Mouse (Mus musculus) liver, embryonic 15.5 days (tissue): ENCODE data around the gene Rrp12. TPM values are rescaled to one million over a fixed set of nuclear protein-coding genes. Genes with fewer than 3 reads are reported as not detected.
A peak's percentile ranks its signal among the peaks of the same experiment; 100 is the strongest.

Experiments used
- ATAC-seq: fragments of 200-750 bp; cut with Nextera tagmentation; 2 replicates; pipeline ENCODE4 v1.8.0; 2017; ENCODE audit warnings: moderate number of reproducible peaks, mild to moderate bottlenecking, moderate library complexity; ENCODE audit not compliant: insufficient read depth
- H3K27ac ChIP-seq: fragments of 300-500 bp; sonication (generic); replicated peaks from 2 replicates; pipeline ENCODE4 v1.5.1; 2015; ENCODE audit warnings: mild to moderate bottlenecking, inconsistent platforms
- H3K27me3 ChIP-seq: fragments of 300-500 bp; sonication (generic); 2 replicates; pipeline ENCODE4 v1.6.1; 2015; ENCODE audit warnings: mild to moderate bottlenecking, inconsistent platforms
- H3K36me3 ChIP-seq: fragments of 300-500 bp; sonication (generic); replicated peaks from 2 replicates; pipeline ENCODE4 v1.6.1; 2015; ENCODE audit warnings: moderate library complexity, mild to moderate bottlenecking, inconsistent platforms
- H3K4me1 ChIP-seq: fragments of 300-500 bp; sonication (generic); replicated peaks from 2 replicates; pipeline ENCODE4 v1.6.1; 2015; ENCODE audit warnings: inconsistent platforms
- H3K4me2 ChIP-seq: fragments of 300-500 bp; sonication (generic); 2 replicates; pipeline ENCODE4 v1.6.1; 2015; ENCODE audit warnings: moderate library complexity, mild to moderate bottlenecking, inconsistent platforms
- H3K4me3 ChIP-seq: fragments of 300-500 bp; sonication (generic); replicated peaks from 2 replicates; pipeline ENCODE4 v1.5.1; 2015; ENCODE audit warnings: mild to moderate bottlenecking, inconsistent platforms
- H3K9ac ChIP-seq: fragments of 300-500 bp; sonication (generic); 2 replicates; pipeline ENCODE4 v1.6.1; 2015; ENCODE audit warnings: moderate library complexity, mild to moderate bottlenecking, inconsistent platforms
- H3K9me3 ChIP-seq: fragments of 300-500 bp; sonication (generic); replicated peaks from 2 replicates; pipeline ENCODE4 v1.6.1; 2016; ENCODE audit warnings: inconsistent platforms
- WGBS: fragments of 180-500 bp; shearing (Covaris S2); methylation state at CpG from one replicate; pipeline ENCODE4 v1.1.7; 2015; ENCODE audit warnings: mixed read lengths; ENCODE audit not compliant: insufficient replicate concordance; 5-methylcytosine and 5-hydroxymethylcytosine counted together
- polyA plus RNA-seq: library from polyadenylated mRNA; unstranded; fragments of >200 nt; fragmentation: Nextera tagmentation; extraction: Ambion mirVana; gene quantifications from 2 replicates; pipeline ENCODE4 v1.2.1, GENCODE M21; 2015

The Rrp12 gene
- polyA plus RNA-seq, 1 experiment from 2014 or later, result 8.5 TPM

- Histone ChIP-seq H3K4me1 (peaks cover 94% of the 10 kb centered on the region), H3K9ac (peak overlapping the region; percentile 37; the same call in 1 of the 2 replicates), H3K4me2 (peak overlapping the region; percentile 60), H3K27me3 (no peaks in the 10 kb centered on the region), H3K9me3 (no peaks in the 10 kb centered on the region), H3K27ac (peak overlapping the region; percentile 92), H3K4me3 (peak overlapping the region; percentile 35), H3K36me3 (no peaks in the 10 kb centered on the region)
- no peak for ATAC-seq
- 30% methylated on average over 3 of the region's 3 CpGs for WGBS
Observed at GRCm38 (mm10) chr19:41836719-41837118, 59.3 kb downstream of the Rrp12 start.

- Histone ChIP-seq H3K4me3 (peak overlapping the region; percentile 35), H3K9ac (peak overlapping the region; percentile 37; the same call in 1 of the 2 replicates), H3K36me3 (no peaks in the 10 kb centered on the region), H3K4me1 (peaks cover 96% of the 10 kb centered on the region), H3K9me3 (no peaks in the 10 kb centered on the region), H3K4me2 (peak overlapping the region; percentile 60), H3K27me3 (no peaks in the 10 kb centered on the region), H3K27ac (peak overlapping the region; percentile 92)
- WGBS, result under 1% methylated on average over 6 of the region's 6 CpGs
- peak; percentile 86 for ATAC-seq
Observed at GRCm38 (mm10) chr19:41835816-41836215, 60.2 kb downstream of the Rrp12 start.

GRCm38 (mm10) chr19:41835407-41835806, 60.6 kb downstream of the Rrp12 start:
- WGBS, result 34% methylated on average over 6 of the region's 6 CpGs
- ATAC-seq, result no peak
- peak overlapping the region; percentile 35; the same call in 1 of the 2 replicates for H3K4me3 ChIP-seq

GRCm38 (mm10) chr19:41832501-41833201, 63.3 kb downstream of the Rrp12 start:
- Histone ChIP-seq H3K27me3 (no peaks in the 10 kb centered on the region), H3K9me3 (no peaks in the 10 kb centered on the region), H3K27ac (peak overlapping the region; percentile 97), H3K4me3 (peak overlapping the region; percentile 92), H3K4me1 (peaks cover 78% of the 10 kb centered on the region), H3K4me2 (peak overlapping the region; percentile 98), H3K36me3 (no peaks in the 10 kb centered on the region), H3K9ac (no peak overlapping the region; the same call in 1 of the 2 replicates)
- 42% methylated on average over 13 of the region's 13 CpGs for WGBS
- ATAC-seq, result no peak

More at GRCm38 (mm10) chr19:41835407-41835806, 60.6 kb downstream of the Rrp12 start:
- Histone ChIP-seq H3K36me3 (no peaks in the 10 kb centered on the region), H3K4me1 (peaks cover 96% of the 10 kb centered on the region), H3K9me3 (no peaks in the 10 kb centered on the region), H3K9ac (no peak overlapping the region), H3K27me3 (no peaks in the 10 kb centered on the region), H3K27ac (peak overlapping the region; percentile 92), H3K4me2 (peak overlapping the region; percentile 60)

GRCm38 (mm10) chr19:41831718-41832391, 64.1 kb downstream of the Rrp12 start:
- Histone ChIP-seq H3K4me3 (peak overlapping the region; percentile 92), H3K27ac (peak overlapping the region; percentile 97), H3K9me3 (no peaks in the 10 kb centered on the region), H3K27me3 (no peaks in the 10 kb centered on the region), H3K4me2 (peak overlapping the region; percentile 98), H3K9ac (peak overlapping the region; percentile 89), H3K36me3 (no peaks in the 10 kb centered on the region), H3K4me1 (peaks cover 70% of the 10 kb centered on the region)
- no peak for ATAC-seq
- 11% methylated on average over 14 of the region's 14 CpGs for WGBS

GRCm38 (mm10) chr19:41831101-41831570, 64.8 kb downstream of the Rrp12 start:
- Histone ChIP-seq H3K4me1 (peaks cover 63% of the 10 kb centered on the region), H3K27ac (peak overlapping the region; percentile 97), H3K4me3 (peak overlapping the region; percentile 92), H3K9me3 (no peaks in the 10 kb centered on the region), H3K27me3 (no peaks in the 10 kb centered on the region), H3K9ac (peak overlapping the region; percentile 89), H3K36me3 (no peaks in the 10 kb centered on the region), H3K4me2 (peak overlapping the region; percentile 98)
- ATAC-seq, result no peak
- under 1% methylated on average over 19 of the region's 19 CpGs for WGBS

- Histone ChIP-seq H3K4me2 (peak overlapping the region; percentile 98), H3K4me1 (peaks cover 57% of the 10 kb centered on the region), H3K9ac (peak overlapping the region; percentile 89), H3K27me3 (no peaks in the 10 kb centered on the region), H3K36me3 (no peaks in the 10 kb centered on the region), H3K4me3 (peak overlapping the region; percentile 92), H3K27ac (peak overlapping the region; percentile 97), H3K9me3 (no peaks in the 10 kb centered on the region)
- under 1% methylated on average over 101 of the region's 112 CpGs for WGBS
- ATAC-seq, result peak; percentile 58
Observed at GRCm38 (mm10) chr19:41830106-41831031, 65.6 kb downstream of the Rrp12 start.

GRCm38 (mm10) chr19:41829381-41830105, 66.4 kb downstream of the Rrp12 start, which contains the start of gene Frat1:
Gene Frat1 (plus strand): TSS chr19:41829970.
- Histone ChIP-seq H3K9me3 (no peaks in the 10 kb centered on the region), H3K27me3 (no peaks in the 10 kb centered on the region), H3K4me1 (peaks cover 55% of the 10 kb centered on the region), H3K4me3 (peak within 1 kb of the TSS; percentile 92), H3K9ac (peak within 1 kb of the TSS; percentile 89), H3K4me2 (peak within 1 kb of the TSS; percentile 98), H3K27ac (peak within 1 kb of the TSS; percentile 97), H3K36me3 (no peaks in the 10 kb centered on the region)
- ATAC-seq, result peak; percentile 88
- WGBS, result under 1% methylated on average over 39 of the region's 39 CpGs

- no peak for ATAC-seq
- H3K27me3 ChIP-seq, result no peaks in the 10 kb centered on the region
- H3K36me3 ChIP-seq, result no peaks in the 10 kb centered on the region
- peak overlapping the region; percentile 97 for H3K27ac ChIP-seq
- H3K4me2 ChIP-seq, result peak overlapping the region; percentile 98
- peaks cover 49% of the 10 kb centered on the region for H3K4me1 ChIP-seq
- peak overlapping the region; percentile 92 for H3K4me3 ChIP-seq
- 69% methylated on average over 3 of the region's 3 CpGs for WGBS
- no peaks in the 10 kb centered on the region for H3K9me3 ChIP-seq
- H3K9ac ChIP-seq, result peak overlapping the region; percentile 89
Observed at GRCm38 (mm10) chr19:41828941-41829340, 67.0 kb downstream of the Rrp12 start.

GRCm38 (mm10) chr19:41826529-41826928, 69.4 kb downstream of the Rrp12 start:
- no peak for ATAC-seq
- H3K9me3 ChIP-seq, result no peaks in the 10 kb centered on the region
- H3K4me3 ChIP-seq, result no peak overlapping the region
- H3K36me3 ChIP-seq, result no peaks in the 10 kb centered on the region
- peaks cover 29% of the 10 kb centered on the region for H3K4me1 ChIP-seq
- no peak overlapping the region for H3K9ac ChIP-seq
- WGBS, result 62% methylated on average over 3 of the region's 3 CpGs
- no peak overlapping the region for H3K4me2 ChIP-seq
- H3K27ac ChIP-seq, result no peak overlapping the region
- H3K27me3 ChIP-seq, result no peaks in the 10 kb centered on the region
